Mouse (Mus musculus) cerebellum, postnatal 4 days (tissue): ENCODE measurements around the gene Erg28.

Experiments
- DNase-seq, 2 experiments: peaks; one replicate each; pipeline ENCODE4 v3.0.0; 2022; ENCODE audit warnings: low spot score in 2 of 2, mixed read lengths in 1 of 2

Gene Erg28

GRCm38 (mm10) chr12:85824438-85825264, at the start of gene Erg28, which contains the start of gene Ttll5:
Erg28 (minus strand) TSS chr12:85824550.
Ttll5 (plus strand) TSS chr12:85824659.
- peak; percentile 84 to 95 for DNase-seq

DNA sequence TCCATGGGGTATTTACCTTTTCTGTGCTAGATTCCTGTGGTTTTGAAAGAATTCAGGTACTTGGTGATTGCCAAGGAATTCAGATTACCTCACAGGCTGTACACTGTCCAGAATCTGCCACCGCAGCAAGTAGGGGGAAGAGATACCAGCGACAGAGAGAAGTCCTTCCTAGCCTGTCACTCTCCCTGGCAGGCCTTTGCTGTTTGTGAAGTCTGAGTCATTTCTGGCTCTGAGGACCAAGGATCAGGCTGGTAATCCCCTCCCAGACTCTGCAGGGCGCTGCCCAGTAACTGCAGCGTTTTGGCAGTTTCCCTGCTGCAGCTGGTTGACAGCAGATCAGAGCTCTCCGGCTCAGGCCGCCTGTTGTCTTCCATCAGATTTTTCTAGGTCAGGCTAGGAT, 45.1 kb upstream of the Erg28 start:
- DNase-seq = peak in 1 of 2 experiments; percentile 70

GRCm38 (mm10) chr12:85867125-85867524, 42.8 kb upstream of the Erg28 start:
- DNase-seq = no peak

GRCm38 (mm10) chr12:85866624-85867023, 42.3 kb upstream of the Erg28 start:
- no peak for DNase-seq

- peak in 1 of 2 experiments; percentile 9 for DNase-seq
Observed at GRCm38 (mm10) chr12:85865526-85865925, 41.2 kb upstream of the Erg28 start.

- peak in 1 of 2 experiments; percentile 20 for DNase-seq
Observed at GRCm38 (mm10) chr12:85862514-85862913, 38.2 kb upstream of the Erg28 start.

- no peak for DNase-seq
Observed at GRCm38 (mm10) chr12:85859511-85860189, 35.3 kb upstream of the Erg28 start.

DNA sequence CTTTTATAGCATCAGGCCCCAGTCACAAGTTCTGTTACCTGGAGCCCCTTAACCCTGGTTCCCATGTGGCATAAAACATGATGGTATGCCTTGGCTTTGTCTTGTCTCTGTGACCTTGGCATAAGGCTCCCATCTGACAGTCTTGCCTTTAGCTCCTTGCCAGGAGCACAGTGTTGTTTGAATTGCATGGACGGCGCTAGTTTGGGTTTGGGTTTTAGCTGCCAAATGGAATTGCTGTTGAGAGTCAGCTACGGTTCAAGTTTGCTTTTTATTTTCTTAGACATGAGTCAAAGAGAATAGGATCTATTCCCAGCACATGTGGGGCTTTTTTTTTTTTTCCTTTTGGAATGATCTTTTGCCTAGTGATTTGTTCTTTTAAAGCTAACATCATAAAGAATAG, 34.8 kb upstream of the Erg28 start:
- DNase-seq = no peak

DNA sequence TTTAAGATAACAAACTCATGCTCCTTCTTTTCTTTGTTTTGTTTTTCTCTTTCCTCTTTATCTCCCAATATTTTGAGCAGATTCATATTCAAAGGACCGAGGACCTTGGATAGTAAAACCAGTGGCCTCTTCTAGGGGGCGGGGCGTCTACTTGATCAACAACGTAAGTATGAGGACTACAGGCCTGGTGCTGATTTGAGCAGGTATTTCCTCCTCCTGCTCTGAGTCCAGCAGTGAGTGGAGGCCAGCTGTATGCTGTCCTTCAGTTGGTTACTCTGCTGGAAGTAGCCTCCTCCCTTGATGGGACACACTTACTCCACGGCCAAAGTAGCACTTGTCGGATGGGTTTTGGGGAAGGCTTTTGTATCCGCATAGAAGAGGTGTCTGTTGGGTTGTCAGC, 33.0 kb upstream of the Erg28 start:
- no peak for DNase-seq

DNA sequence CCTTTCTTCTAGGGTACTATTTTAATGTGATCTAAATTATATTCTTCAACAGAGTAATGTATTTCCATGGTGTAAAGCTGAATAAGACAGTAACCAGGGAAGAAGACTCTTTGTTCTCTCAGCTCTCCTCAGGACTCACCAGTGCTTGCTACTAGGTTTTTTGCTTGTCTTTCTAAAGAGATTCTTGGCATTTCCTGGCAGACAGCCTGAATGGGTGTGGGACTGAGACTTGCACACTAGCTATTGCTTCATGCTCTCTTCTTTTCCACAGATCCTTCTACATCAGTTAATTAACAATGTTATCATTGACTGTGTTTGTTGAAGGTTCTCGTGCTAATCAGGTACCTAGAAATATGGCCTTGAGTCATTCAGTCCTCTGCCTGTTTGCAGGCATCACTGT, 29.9 kb upstream of the Erg28 start:
- no peak for DNase-seq

DNA sequence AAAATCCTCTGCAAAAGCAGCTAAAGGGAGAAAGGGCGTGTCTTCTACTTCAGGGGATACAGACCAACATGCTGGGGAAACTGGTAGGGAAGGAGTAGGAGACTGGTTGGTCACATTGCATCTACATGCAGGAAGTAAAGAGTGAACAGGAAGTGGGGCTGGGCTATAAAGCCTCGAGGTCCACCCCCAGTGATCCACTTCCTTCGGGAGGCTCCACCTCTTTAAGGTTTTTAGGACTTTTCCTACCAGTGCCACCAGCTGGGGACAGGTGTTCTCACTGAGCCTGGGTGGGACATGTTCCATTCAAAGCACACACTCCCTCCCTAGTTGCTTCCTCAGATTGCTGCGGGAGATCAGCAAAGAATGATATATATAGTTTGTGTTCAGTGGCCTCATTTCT, 29.5 kb upstream of the Erg28 start:
- DNase-seq = no peak

DNA sequence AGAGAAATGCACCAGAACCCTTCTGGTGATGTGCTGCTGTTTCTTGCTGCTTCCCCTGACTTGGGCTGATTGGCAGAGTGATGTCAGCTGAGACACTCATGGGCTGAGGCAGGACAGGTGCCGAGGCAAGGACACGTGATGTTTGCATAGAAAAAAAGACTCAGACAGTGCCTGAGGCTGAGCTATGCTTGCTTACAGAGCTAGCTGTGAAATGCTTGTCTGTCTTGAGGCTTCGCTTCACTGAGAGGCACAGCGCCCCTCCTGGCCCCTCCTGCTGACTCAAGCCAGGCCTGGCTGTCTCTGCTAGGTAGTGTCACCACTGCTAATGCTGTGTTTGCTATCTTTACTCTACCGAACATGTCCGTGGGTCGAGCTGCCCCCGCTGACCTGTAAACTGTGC, 26.3 kb upstream of the Erg28 start:
- no peak for DNase-seq

- DNase-seq = peak in 1 of 2 experiments; percentile 15
Observed at GRCm38 (mm10) chr12:85848164-85848958, 24.0 kb upstream of the Erg28 start.

- DNase-seq = no peak
Observed at GRCm38 (mm10) chr12:85839371-85840000, 15.1 kb upstream of the Erg28 start.

- no peak for DNase-seq
Observed at GRCm38 (mm10) chr12:85837765-85838164, 13.4 kb upstream of the Erg28 start.

GRCm38 (mm10) chr12:85834543-85834942, 10.2 kb upstream of the Erg28 start:
- no peak for DNase-seq

DNA sequence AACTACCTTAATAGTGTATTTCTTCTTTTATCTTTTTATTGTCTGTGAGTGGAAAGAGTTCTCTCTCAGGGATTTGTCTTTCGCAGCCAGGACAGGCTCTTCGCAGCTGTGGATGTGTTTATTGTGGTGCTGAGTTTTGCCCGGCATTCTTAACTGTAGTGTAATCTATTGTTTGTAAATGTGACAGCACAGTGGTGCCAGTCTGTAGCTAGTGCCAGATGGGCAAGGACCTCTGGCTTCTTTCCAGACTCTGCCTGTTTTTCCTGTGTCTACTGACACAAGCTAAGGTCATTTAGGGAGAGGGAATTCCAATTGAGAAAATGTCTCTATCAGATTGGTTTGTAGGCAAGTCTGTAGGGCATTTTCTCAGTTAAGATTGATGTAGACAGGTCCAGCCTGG, 6.3 kb upstream of the Erg28 start:
- DNase-seq = no peak

DNA sequence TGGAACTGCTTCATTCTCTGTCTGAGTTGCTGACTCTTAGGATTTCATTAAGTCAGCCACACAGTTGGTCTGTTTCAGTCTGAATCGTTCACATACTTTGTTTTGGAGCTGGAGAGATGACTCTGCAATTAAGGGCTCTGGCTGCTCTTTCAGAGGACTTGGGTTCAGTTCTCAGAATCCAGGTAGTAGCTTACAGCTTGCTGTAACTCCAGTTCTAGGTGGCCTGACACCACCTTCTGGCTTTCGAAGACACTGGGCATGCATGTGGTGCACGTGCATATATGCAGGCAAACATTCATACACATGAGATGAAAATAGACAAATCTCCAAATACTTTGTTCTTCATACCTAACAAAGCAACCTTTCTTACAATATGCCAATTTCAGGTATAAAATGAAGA, 5.5 kb upstream of the Erg28 start:
- no peak for DNase-seq

DNA sequence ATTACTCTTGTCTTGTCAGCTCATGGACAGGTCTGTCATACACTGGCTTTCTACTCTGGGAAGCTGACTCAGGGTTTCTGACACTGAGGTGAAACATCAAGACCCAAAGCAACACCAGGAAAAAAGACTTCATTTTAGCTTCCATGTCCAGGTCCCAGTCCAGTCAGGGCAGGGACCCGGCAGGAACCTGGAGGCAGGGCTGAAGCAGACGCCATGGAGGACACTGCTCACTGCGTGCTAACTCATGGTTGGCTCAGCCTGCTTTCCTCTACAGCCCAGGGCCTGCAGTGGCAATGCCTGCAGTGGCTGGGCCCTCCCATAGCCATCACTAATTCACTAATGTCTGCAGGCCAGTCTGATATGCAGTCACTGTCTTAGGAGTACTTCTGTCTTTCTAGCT, 4.5 kb upstream of the Erg28 start:
- no peak for DNase-seq

GRCm38 (mm10) chr12:85825822-85826221, 1.5 kb upstream of the Erg28 start:
- no peak for DNase-seq

DNA sequence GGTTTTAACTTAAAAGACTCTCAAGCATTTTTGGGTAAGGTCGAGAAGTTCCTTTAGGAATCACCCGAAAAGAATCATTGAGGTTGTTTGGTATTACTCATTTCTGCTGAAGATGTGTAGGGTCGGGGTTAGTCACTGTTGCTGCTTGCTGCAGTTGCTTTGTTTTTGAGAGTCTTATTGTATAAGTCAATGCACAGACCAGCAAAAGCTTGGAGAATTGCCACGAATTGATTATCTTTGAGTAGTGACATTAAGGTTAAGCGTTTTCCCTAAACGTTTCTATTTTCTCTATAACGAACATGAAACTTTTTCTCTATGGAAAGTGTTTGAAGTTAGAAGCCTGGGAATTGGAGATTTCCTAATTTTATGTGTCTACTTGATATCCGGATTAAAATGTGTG, 1.0 kb upstream of the Erg28 start:
- DNase-seq = no peak

DNA sequence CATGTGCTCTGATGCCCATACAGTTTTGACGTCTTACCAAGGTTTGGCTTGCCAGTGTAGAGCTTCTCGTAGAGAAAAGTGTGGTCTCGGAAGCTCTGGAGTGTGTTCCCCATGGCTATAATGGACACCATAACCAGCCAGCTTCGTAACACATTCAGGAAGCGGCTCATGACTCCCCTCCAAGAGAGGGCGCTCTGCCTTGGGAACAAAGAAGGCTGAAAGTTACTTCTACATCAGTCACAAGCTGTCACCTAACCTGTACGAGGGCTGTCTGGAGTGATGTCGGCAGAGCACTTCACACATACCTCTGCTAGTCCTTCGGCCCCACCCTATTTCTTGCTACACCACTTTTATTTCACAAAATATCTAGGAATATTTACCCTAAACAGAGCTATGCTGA, 2.3 kb downstream of the Erg28 start:
- no peak for DNase-seq
